Mouse (Mus musculus): ENCODE measurements around the gene Hsf3. TPM values are rescaled to one million over a fixed set of nuclear protein-coding genes. Genes with fewer than 3 reads are reported as not detected.
"Not testable (repeated sequence)": the region's sequence is repeated elsewhere in the genome, so short reads cannot be mapped to it uniquely, and the experiment has no call there.

The Hsf3 gene
- polyA plus RNA-seq (2012; rRNA removed) = not detected in 2 replicates

DNA sequence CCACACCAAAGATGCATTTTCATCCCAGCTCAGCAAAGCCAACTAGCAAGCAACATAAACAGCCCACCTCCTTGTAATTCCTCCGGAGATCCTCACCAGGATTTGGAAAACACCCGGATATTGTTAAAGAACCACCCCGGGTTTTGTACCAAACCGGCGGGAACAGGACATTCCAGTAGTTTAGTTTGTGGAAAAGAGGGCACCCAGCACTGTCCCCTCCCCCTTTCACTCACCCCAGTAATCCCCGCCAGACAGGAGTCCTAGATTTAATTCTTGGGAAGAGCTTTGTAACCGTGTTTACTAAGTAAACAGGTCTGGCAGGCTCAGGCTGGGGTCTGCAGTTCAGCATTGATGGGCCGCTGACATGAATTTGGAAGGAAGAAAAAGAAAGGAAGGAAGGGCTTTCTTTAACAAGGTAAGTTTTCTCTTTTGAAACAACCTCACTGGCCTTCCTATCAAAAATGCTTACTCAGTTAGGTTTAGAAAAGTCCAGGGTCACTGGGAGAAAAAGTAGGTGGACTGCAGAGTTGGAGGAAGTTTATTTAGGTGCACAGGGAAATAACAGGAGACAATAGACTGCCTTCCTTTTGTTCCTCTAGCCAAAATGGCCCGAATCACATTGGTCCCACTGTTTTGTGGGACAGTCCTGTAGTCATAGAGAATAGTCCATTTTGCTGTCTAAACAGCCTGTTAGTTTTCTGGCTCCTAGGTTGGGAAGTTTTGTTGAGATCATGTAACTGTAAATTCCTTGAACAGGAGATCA, at the start of gene Hsf3:
Gene Hsf3, minus strand, starts transcription at position 94 of the 763 bp plus-strand sequence.
- Histone ChIP-seq H3K4me3 (ENCODE audit: extremely low read depth, insufficient read depth, insufficient read length) (no peak within 1 kb of the TSS; the same call in 1 of the 2 replicates), H3K27ac (ENCODE audit: insufficient read depth, low read length) (no peak within 1 kb of the TSS), H3K36me3 (ENCODE audit: control insufficient read depth, insufficient read depth, low read length) (no peaks in the 10 kb centered on the region), H3K4me1 (ENCODE audit: control insufficient read depth, insufficient read depth, insufficient read length) (no peaks in the 10 kb centered on the region), H3K27me3 (ENCODE audit: control insufficient read depth, insufficient read depth, low read length) (no peaks in the 10 kb centered on the region)
- no peak for TF ChIP-seq POLR2A (IDR thresholded peaks at IDR 0.05; ENCODE audit: low read depth, low read length)
- TF ChIP-seq CTCF (IDR thresholded peaks at IDR 0.05; ENCODE audit: extremely low read depth, insufficient read depth, insufficient read length, insufficient replicate concordance) = no peak
- 43% methylated on average over 9 of the region's 9 CpGs for WGBS
- no peak for DNase-seq (ENCODE audit: low read depth in 1 of 2, low spot score in 2 of 2)

- no peaks in the 10 kb centered on the region for H3K27me3 ChIP-seq (ENCODE audit: control insufficient read depth, insufficient read depth, low read length)
- TF ChIP-seq POLR2A (IDR thresholded peaks at IDR 0.05; ENCODE audit: low read depth, low read length) (no peak), CTCF (IDR thresholded peaks at IDR 0.05; ENCODE audit: extremely low read depth, insufficient read depth, insufficient read length, insufficient replicate concordance) (no peak)
- no peak overlapping the region for H3K27ac ChIP-seq (ENCODE audit: insufficient read depth, low read length)
- 19% methylated on average over 1 of the region's 1 CpGs for WGBS
- no peak for DNase-seq (ENCODE audit: low read depth in 1 of 2, low spot score in 2 of 2)
- no peaks in the 10 kb centered on the region for H3K4me1 ChIP-seq (ENCODE audit: control insufficient read depth, insufficient read depth, insufficient read length)
- H3K4me3 ChIP-seq (ENCODE audit: extremely low read depth, insufficient read depth, insufficient read length) = no peak overlapping the region
- H3K36me3 ChIP-seq (ENCODE audit: control insufficient read depth, insufficient read depth, low read length) = no peaks in the 10 kb centered on the region
Observed at GRCm38 (mm10) chrX:96501580-96501979, 45.5 kb upstream of the Hsf3 start.

- no peak for TF ChIP-seq CTCF (IDR thresholded peaks at IDR 0.05; ENCODE audit: extremely low read depth, insufficient read depth, insufficient read length, insufficient replicate concordance)
- TF ChIP-seq POLR2A (IDR thresholded peaks at IDR 0.05; ENCODE audit: low read depth, low read length) = no peak
- no peaks in the 10 kb centered on the region for H3K36me3 ChIP-seq (ENCODE audit: control insufficient read depth, insufficient read depth, low read length)
- H3K4me1 ChIP-seq (ENCODE audit: control insufficient read depth, insufficient read depth, insufficient read length) = no peaks in the 10 kb centered on the region
- DNase-seq (ENCODE audit: low read depth in 1 of 2, low spot score in 2 of 2) = no peak
- no peaks in the 10 kb centered on the region for H3K27me3 ChIP-seq (ENCODE audit: control insufficient read depth, insufficient read depth, low read length)
- no peak within 1 kb of the TSS for H3K4me3 ChIP-seq (ENCODE audit: extremely low read depth, insufficient read depth, insufficient read length)
- WGBS = 80% methylated on average over 2 of the region's 2 CpGs
- no peak within 1 kb of the TSS for H3K27ac ChIP-seq (ENCODE audit: insufficient read depth, low read length)
Observed at GRCm38 (mm10) chrX:96455149-96455548, 945 bp downstream of the Hsf3 start, which contains the start of gene Heph. Gene Heph, plus strand, starts transcription at chrX:96455359.

- TF ChIP-seq CTCF (IDR thresholded peaks at IDR 0.05; ENCODE audit: extremely low read depth, insufficient read depth, insufficient read length, insufficient replicate concordance) (no peak), POLR2A (IDR thresholded peaks at IDR 0.05; ENCODE audit: low read depth, low read length) (no peak)
- H3K4me1 ChIP-seq (ENCODE audit: control insufficient read depth, insufficient read depth, insufficient read length) = no peaks in the 10 kb centered on the region
Observed at GRCm38 (mm10) chrX:96419383-96419782, 36.7 kb downstream of the Hsf3 start.

DNA sequence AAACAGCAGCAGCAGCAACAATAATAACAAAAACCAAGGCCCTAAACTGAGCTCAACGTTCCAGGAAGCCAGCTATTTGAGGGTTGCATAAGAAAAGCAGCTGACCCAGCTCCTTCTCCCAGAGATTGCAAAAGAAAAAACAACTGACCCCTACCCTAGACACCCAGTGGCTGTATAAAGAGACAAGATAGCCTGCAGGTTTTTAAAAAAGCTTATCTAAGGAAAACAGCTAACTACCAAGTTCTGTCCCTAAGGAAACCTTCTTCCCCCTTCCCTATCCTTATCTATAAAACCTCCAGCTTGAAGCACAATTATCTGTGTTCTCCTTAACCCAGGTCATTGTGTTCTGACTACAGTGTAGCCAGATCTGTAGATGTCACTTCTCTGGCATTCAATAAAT, 38.4 kb downstream of the Hsf3 start:
- 39% methylated on average over 1 of the region's 1 CpGs for WGBS
- no peak overlapping the region for H3K27ac ChIP-seq (ENCODE audit: insufficient read depth, low read length)
- no peak for DNase-seq (ENCODE audit: low read depth in 1 of 2, low spot score in 2 of 2)
- TF ChIP-seq POLR2A (IDR thresholded peaks at IDR 0.05; ENCODE audit: low read depth, low read length) = no peak
- no peak for TF ChIP-seq CTCF (IDR thresholded peaks at IDR 0.05; ENCODE audit: extremely low read depth, insufficient read depth, insufficient read length, insufficient replicate concordance)
- H3K27me3 ChIP-seq (ENCODE audit: control insufficient read depth, insufficient read depth, low read length) = no peaks in the 10 kb centered on the region
- H3K4me1 ChIP-seq (ENCODE audit: control insufficient read depth, insufficient read depth, insufficient read length) = no peaks in the 10 kb centered on the region
- H3K36me3 ChIP-seq (ENCODE audit: control insufficient read depth, insufficient read depth, low read length) = no peaks in the 10 kb centered on the region
- no peak overlapping the region for H3K4me3 ChIP-seq (ENCODE audit: extremely low read depth, insufficient read depth, insufficient read length)

More at GRCm38 (mm10) chrX:96419383-96419782, 36.7 kb downstream of the Hsf3 start:
- H3K27me3 ChIP-seq (ENCODE audit: control insufficient read depth, insufficient read depth, low read length) = no peaks in the 10 kb centered on the region
- no peak overlapping the region for H3K27ac ChIP-seq (ENCODE audit: insufficient read depth, low read length)
- H3K36me3 ChIP-seq (ENCODE audit: control insufficient read depth, insufficient read depth, low read length) = no peaks in the 10 kb centered on the region
- no peak for DNase-seq (ENCODE audit: low read depth in 1 of 2, low spot score in 2 of 2)
- H3K4me3 ChIP-seq (ENCODE audit: extremely low read depth, insufficient read depth, insufficient read length) = no peak overlapping the region

- no peaks in the 10 kb centered on the region for H3K36me3 ChIP-seq (ENCODE audit: control insufficient read depth, insufficient read depth, low read length)
- H3K27ac ChIP-seq (ENCODE audit: insufficient read depth, low read length) = no peak overlapping the region
- H3K4me1 ChIP-seq (ENCODE audit: control insufficient read depth, insufficient read depth, insufficient read length) = no peaks in the 10 kb centered on the region
- DNase-seq (ENCODE audit: low read depth in 1 of 2, low spot score in 2 of 2) = no peak
- H3K27me3 ChIP-seq (ENCODE audit: control insufficient read depth, insufficient read depth, low read length) = no peaks in the 10 kb centered on the region
- 83% methylated on average over 1 of the region's 1 CpGs for WGBS
- no peak overlapping the region for H3K4me3 ChIP-seq (ENCODE audit: extremely low read depth, insufficient read depth, insufficient read length)
- no peak for TF ChIP-seq POLR2A (IDR thresholded peaks at IDR 0.05; ENCODE audit: low read depth, low read length)
- TF ChIP-seq CTCF (IDR thresholded peaks at IDR 0.05; ENCODE audit: extremely low read depth, insufficient read depth, insufficient read length, insufficient replicate concordance) = no peak
Observed at GRCm38 (mm10) chrX:96416970-96417369, 39.1 kb downstream of the Hsf3 start.

DNA sequence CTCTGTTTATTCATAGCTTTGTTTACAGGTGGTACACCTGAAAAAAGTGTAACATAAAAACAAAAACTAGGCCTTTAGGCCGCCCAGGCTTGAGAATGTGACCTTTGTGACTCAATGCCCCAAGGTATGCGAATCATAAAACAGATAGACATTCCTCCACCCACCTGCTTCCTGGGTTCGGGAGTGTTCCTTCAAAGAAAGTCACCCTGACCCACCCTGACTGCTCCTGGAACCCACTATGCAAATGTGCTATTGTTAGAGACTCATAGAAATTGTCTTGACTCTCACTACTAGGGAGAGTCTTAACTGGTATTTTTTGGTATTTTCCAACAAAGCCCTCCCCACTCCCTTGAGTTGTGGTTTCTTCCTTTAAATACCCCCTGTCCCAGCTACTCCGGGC, 40.7 kb downstream of the Hsf3 start:
- WGBS = 79% methylated on average over 4 of the region's 4 CpGs
- not testable (repeated sequence) for H3K36me3 ChIP-seq (ENCODE audit: control insufficient read depth, insufficient read depth, low read length); H3K27ac ChIP-seq (ENCODE audit: insufficient read depth, low read length); DNase-seq (ENCODE audit: low read depth in 1 of 2, low spot score in 2 of 2); H3K4me1 ChIP-seq (ENCODE audit: control insufficient read depth, insufficient read depth, insufficient read length); H3K4me3 ChIP-seq (ENCODE audit: extremely low read depth, insufficient read depth, insufficient read length); H3K27me3 ChIP-seq (ENCODE audit: control insufficient read depth, insufficient read depth, low read length)

Data from spleen, adult 2 months (tissue).